ENCODE assay signal across 19 mouse cellular contexts in the genomic region with DNA sequence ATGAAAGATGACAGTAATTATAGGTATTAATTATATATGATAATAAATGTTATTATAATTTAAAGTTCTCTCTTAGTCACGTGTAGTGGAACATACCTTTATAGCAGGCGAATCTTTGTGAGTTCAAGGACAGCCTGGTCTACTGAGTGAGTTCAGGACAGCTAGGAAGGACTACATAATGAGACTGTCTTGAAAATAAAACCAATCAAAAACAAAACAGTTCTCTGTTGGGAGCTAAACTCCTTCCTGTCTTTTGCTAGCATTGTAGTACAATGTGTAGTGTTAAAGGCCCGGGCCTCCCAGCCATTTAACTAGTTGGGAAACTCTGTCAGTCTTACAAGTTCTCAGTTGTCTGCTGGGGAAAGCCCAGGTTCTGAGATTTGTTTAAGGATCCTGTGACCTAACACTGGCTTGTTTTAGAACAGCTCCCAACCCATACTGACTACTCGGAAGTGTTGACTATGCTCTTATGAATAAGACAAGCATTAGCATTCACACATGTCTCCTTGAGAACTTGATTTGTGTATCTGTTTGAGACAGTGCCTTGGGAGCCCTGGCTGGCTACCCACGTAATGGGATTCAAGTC. TPM values are rescaled to one million over a fixed set of nuclear protein-coding genes. Genes with fewer than 3 reads are reported as not detected.
DNase-seq lines count a peak whose midpoint lies in the region; ATAC-seq and TF ChIP-seq lines count a peak whose summit lies in the region.
"Had no signal": no experiment of that assay in that cellular context is flagged by ENCODE, and none has a peak within 500 bp of the region (broad histone marks: within the 10 kb centered on the region; RNA-seq: fewer than 3 reads in every experiment).

No protein-coding gene starts in this region.

- no peak overlapping the region for H3K9ac ChIP-seq in midbrain, embryonic 11.5 days (ENCODE audit: low read length)
- H3K9ac ChIP-seq in midbrain, embryonic 13.5 days (replicated peaks), result no peak overlapping the region
- no peak overlapping the region for H3K9ac ChIP-seq in CH12.LX (ENCODE audit: insufficient read depth, low read depth)

- peaks cover 3% of the 10 kb centered on the region; the same call in 1 of the 2 replicates for H3K4me1 ChIP-seq in midbrain, embryonic 11.5 days (ENCODE audit: control insufficient read depth, insufficient read depth, low read length)
- H3K4me1 ChIP-seq in midbrain, embryonic 13.5 days (replicated peaks), result peaks cover 14% of the 10 kb centered on the region
- peaks cover 23 to 68% of the 10 kb centered on the region in 2 experiments for H3K4me1 ChIP-seq in CH12.LX (ENCODE audit: control insufficient read depth in 1 of 2, insufficient read depth in 2 of 2)

- dilution Hi-C loops in CH12.LX (cut with MboI; ENCODE audit: extremely low pct_ligation_motif_present, extremely low pct_unique_long_range_greater_than_20kb, low sequenced_read_pairs), result no loop called here

- H3K27ac ChIP-seq in midbrain, embryonic 11.5 days (ENCODE audit: low read depth, low read length), result no peak overlapping the region
- H3K27ac ChIP-seq in midbrain, embryonic 13.5 days, result no peak overlapping the region
- H3K27ac ChIP-seq in CH12.LX (ENCODE audit: insufficient read depth, low read depth), result no peak overlapping the region

- peak; percentile 53 for DNase-seq in midbrain, embryonic 11.5 days (ENCODE audit: low spot score, missing footprints)
- peak; percentile 79 for DNase-seq in CH12.LX (ENCODE audit: extremely low read depth)
- no peak for DNase-seq in lung, adult 18-20 months
- DNase-seq: adrenal gland, adult 2 months; adrenal gland, adult 8-10 months; adrenal gland, postnatal 10 days; adrenal gland, postnatal 14 days; adrenal gland, postnatal 25 days; adrenal gland, postnatal 36 days; B cell, adult 2 months; cerebellum, adult 11 months; cerebellum, adult 11-12 months; cerebellum, adult 18-20 months; cerebellum, adult 2 months had no signal

- TF ChIP-seq POLR2A in CH12.LX (IDR thresholded peaks at IDR 0.05; ENCODE audit: low read depth, low read length), result no peak

- H3K36me3 ChIP-seq in midbrain, embryonic 11.5 days (ENCODE audit: control insufficient read depth, insufficient read depth, low read length), result no peaks in the 10 kb centered on the region
- H3K36me3 ChIP-seq in midbrain, embryonic 13.5 days, result no peaks in the 10 kb centered on the region
- H3K36me3 ChIP-seq in CH12.LX (replicated peaks in 1 of 2; ENCODE audit: control insufficient read depth in 1 of 2, insufficient read depth in 1 of 2, low read length in 1 of 2), result peaks cover 15 to 33% of the 10 kb centered on the region in 2 experiments

- H3K9me3 ChIP-seq in midbrain, embryonic 11.5 days (ENCODE audit: control insufficient read depth, low read length), result no peaks in the 10 kb centered on the region
- no peaks in the 10 kb centered on the region for H3K9me3 ChIP-seq in midbrain, embryonic 13.5 days
- peaks cover 5% of the 10 kb centered on the region for H3K9me3 ChIP-seq in CH12.LX (replicated peaks; ENCODE audit: low read length)
- H3K9me3 ChIP-seq: G1E had no signal

- WGBS in midbrain, embryonic 11.5 days, result 77% methylated on average over 5 of the region's 5 CpGs
- 79% methylated on average over 5 of the region's 5 CpGs for WGBS in midbrain, embryonic 13.5 days

- TF ChIP-seq RAD21 in CH12.LX (IDR thresholded peaks at IDR 0.05; ENCODE audit: low read depth, low read length), result no peak

- TF ChIP-seq EP300 in CH12.LX (IDR thresholded peaks at IDR 0.05; ENCODE audit: low read length), result peak; percentile 70

- no peaks in the 10 kb centered on the region for H3K27me3 ChIP-seq in midbrain, embryonic 11.5 days (ENCODE audit: control insufficient read depth, insufficient read depth, low read length)
- no peaks in the 10 kb centered on the region for H3K27me3 ChIP-seq in midbrain, embryonic 13.5 days
- no peaks in the 10 kb centered on the region for H3K27me3 ChIP-seq in CH12.LX (replicated peaks)
- H3K27me3 ChIP-seq: Patski had no signal

- no peak overlapping the region for H3K4me2 ChIP-seq in midbrain, embryonic 11.5 days
- no peak overlapping the region for H3K4me2 ChIP-seq in midbrain, embryonic 13.5 days (replicated peaks)
- no peak overlapping the region; the same call in 1 of the 2 replicates for H3K4me2 ChIP-seq in CH12.LX (ENCODE audit: insufficient read depth, low read depth, poor library complexity, severe bottlenecking)

- ATAC-seq in midbrain, embryonic 11.5 days (ENCODE audit: low FRiP score), result no peak
- ATAC-seq in midbrain, embryonic 13.5 days, result no peak
- ATAC-seq: activated CD4-positive, CD25-positive, alpha-beta regulatory T cell, adult 4 months; CD4-positive, CD25-positive, alpha-beta regulatory T cell, adult 4 months; Patski had no signal

- H3K79me2 ChIP-seq in CH12.LX (replicated peaks; ENCODE audit: control insufficient read depth, extremely low read depth, insufficient read depth, poor library complexity, severe bottlenecking), result peaks cover 18% of the 10 kb centered on the region

- in situ Hi-C loops in CH12.LX (cut with MboI; ENCODE audit: low pct_ligation_motif_present, low pct_unique_long_range_greater_than_20kb, low sequenced_read_pairs), result no loop called here

- no peak overlapping the region for H3K4me3 ChIP-seq in midbrain, embryonic 11.5 days (ENCODE audit: low read depth, low read length)
- H3K4me3 ChIP-seq in midbrain, embryonic 13.5 days (replicated peaks), result no peak overlapping the region
- H3K4me3 ChIP-seq in CH12.LX (replicated peaks in 1 of 3; ENCODE audit: low read depth in 2 of 3, low read length in 2 of 3, poor library complexity in 1 of 3), result no peak overlapping the region

- TF ChIP-seq CTCF in CH12.LX (conservative IDR thresholded peaks at IDR 0.05 in 1 of 2, IDR thresholded peaks at IDR 0.05 in 1 of 2; ENCODE audit: low read depth in 2 of 2, low read length in 2 of 2), result no peak

TF ChIP-seq in CH12.LX, 34 proteins besides CTCF, POLR2A, EP300 and RAD21 (continues in another document):
- TF ChIP-seq BHLHE40 (IDR thresholded peaks at IDR 0.05; ENCODE audit: low read depth, low read length), result peak; percentile 63; the same call in 1 of the 2 replicates
- TF ChIP-seq SIN3A (IDR thresholded peaks at IDR 0.05; ENCODE audit: low read length), result peak; percentile 73
- TF ChIP-seq USF2 (conservative IDR thresholded peaks at IDR 0.05; ENCODE audit: low read depth, low read length), result no peak
- TF ChIP-seq ZMIZ1 (IDR thresholded peaks at IDR 0.05; ENCODE audit: low read depth, low read length), result no peak
- TF ChIP-seq UBTF (IDR thresholded peaks at IDR 0.05; ENCODE audit: low read depth, low read length), result no peak
- peak; percentile 60 for TF ChIP-seq MYC (IDR thresholded peaks at IDR 0.05; ENCODE audit: low read depth, low read length)
- no peak for TF ChIP-seq NRF1 (IDR thresholded peaks at IDR 0.05; ENCODE audit: low read depth, low read length)
- no peak for TF ChIP-seq POLR2AphosphoS2 (IDR thresholded peaks at IDR 0.05; ENCODE audit: low read depth, low read length)
- peak; percentile 74 for TF ChIP-seq ETS1 (conservative IDR thresholded peaks at IDR 0.05; ENCODE audit: low read depth, low read length)
- TF ChIP-seq ELF1 (IDR thresholded peaks at IDR 0.05; ENCODE audit: low read depth, low read length), result peak; percentile 79
- no peak for TF ChIP-seq GABPA (IDR thresholded peaks at IDR 0.05; ENCODE audit: insufficient replicate concordance, low read depth, low read length)
- TF ChIP-seq NELFE (IDR thresholded peaks at IDR 0.05; ENCODE audit: low read depth, low read length), result no peak
- peak; percentile 68; the same call in 1 of the 2 replicates for TF ChIP-seq IRF4 (IDR thresholded peaks at IDR 0.05; ENCODE audit: low read depth, low read length)
- TF ChIP-seq ZKSCAN1 (IDR thresholded peaks at IDR 0.05; ENCODE audit: borderline replicate concordance, low read depth, low read length), result no peak
- TF ChIP-seq JUN (IDR thresholded peaks at IDR 0.05; ENCODE audit: insufficient read depth, low read depth, low read length), result peak; percentile 39
- no peak for TF ChIP-seq ZC3H11A (IDR thresholded peaks at IDR 0.05; ENCODE audit: low read depth, low read length)
- no peak for TF ChIP-seq SMC3 (IDR thresholded peaks at IDR 0.05; ENCODE audit: low read depth, low read length)
- TF ChIP-seq HCFC1 (IDR thresholded peaks at IDR 0.05; ENCODE audit: low read depth, low read length), result no peak
- no peak for TF ChIP-seq RCOR1 (conservative IDR thresholded peaks at IDR 0.05; ENCODE audit: low read depth, low read length)
- peak; percentile 52 for TF ChIP-seq TCF12 (IDR thresholded peaks at IDR 0.05; ENCODE audit: low read depth, low read length)
- TF ChIP-seq CHD2 (IDR thresholded peaks at IDR 0.05; ENCODE audit: low read length), result no peak
- no peak for TF ChIP-seq USF1 (IDR thresholded peaks at IDR 0.05; ENCODE audit: low read depth, low read length)
- no peak for TF ChIP-seq ZNF384 (IDR thresholded peaks at IDR 0.05; ENCODE audit: low read depth, low read length)
- TF ChIP-seq MAX (IDR thresholded peaks at IDR 0.05; ENCODE audit: low read length), result peak; percentile 53; the same call in 1 of the 2 replicates
- no peak for TF ChIP-seq KAT2A (IDR thresholded peaks at IDR 0.05; ENCODE audit: insufficient replicate concordance, low read length)
- TF ChIP-seq MAFK (IDR thresholded peaks at IDR 0.05; ENCODE audit: insufficient replicate concordance, low read length), result no peak
- TF ChIP-seq CHD1 (IDR thresholded peaks at IDR 0.05; ENCODE audit: low read depth, low read length), result no peak

RNA-seq across cellular contexts. Expression of a gene that starts 8.9 kb away (rescaled TPM):
- polyA plus RNA-seq in midbrain, embryonic 11.5 days (2014; fragmentation: Nextera tagmentation; extraction: Ambion mirVana), result 2.6 and 3.6 TPM in 2 replicates
- 1.8 and 2.8 TPM in 2 replicates for polyA plus RNA-seq in midbrain, embryonic 13.5 days (2015; fragmentation: Nextera tagmentation; extraction: Ambion mirVana)
- total RNA-seq in CH12.LX (2012; rRNA removed) (11.6 and 13.3 TPM in 2 replicates), CH12.LX (2014; rRNA removed) (2.4 TPM in 2 replicates)
- 4.5 and 5.2 TPM in 2 replicates for polyA plus RNA-seq in CH12.LX (2012; ENCODE audit: insufficient read length, low read depth)

RNA-seq across cellular contexts. Expression of a gene that starts 9.0 kb away (rescaled TPM):
- polyA plus RNA-seq in midbrain, embryonic 11.5 days (2014; fragmentation: Nextera tagmentation; extraction: Ambion mirVana), result 93.9 and 97.0 TPM in 2 replicates
- 98.6 and 104 TPM in 2 replicates for polyA plus RNA-seq in midbrain, embryonic 13.5 days (2015; fragmentation: Nextera tagmentation; extraction: Ambion mirVana)
- total RNA-seq in CH12.LX (2012; rRNA removed), result 116 and 122 TPM in 2 replicates
- 144 TPM in 2 replicates for total RNA-seq in CH12.LX (2014; rRNA removed)
- polyA plus RNA-seq in CH12.LX (2012; ENCODE audit: insufficient read length, low read depth), result 165 and 208 TPM in 2 replicates

RNA-seq across cellular contexts. Expression of a gene that starts 49.5 kb away (rescaled TPM):
- 1.9 and 2.1 TPM in 2 replicates for polyA plus RNA-seq in midbrain, embryonic 11.5 days (2014; fragmentation: Nextera tagmentation; extraction: Ambion mirVana)
- 15.6 and 16.6 TPM in 2 replicates for polyA plus RNA-seq in midbrain, embryonic 13.5 days (2015; fragmentation: Nextera tagmentation; extraction: Ambion mirVana)
- total RNA-seq in CH12.LX (2012; rRNA removed) (0.21 and 0.97 TPM in 2 replicates), CH12.LX (2014; rRNA removed) (0.36 and 0.43 TPM in 2 replicates)
- polyA plus RNA-seq in CH12.LX (2012; ENCODE audit: insufficient read length, low read depth), result 0.59 and 0.86 TPM in 2 replicates

Comparison
In these comparisons a context has a peak if more than half of its experiments do, and no peak if none do; other contexts are left out.
1. DNase-seq: peak in midbrain, embryonic 11.5 days (single experiment) and CH12.LX (single experiment); none in lung, adult 18-20 months (0 of 2).